Mouse (Mus musculus): Measurements from ENCODE around the gene Fbxo10.
"Not testable (repeated sequence)": the region's sequence is repeated elsewhere in the genome, so short reads cannot be mapped to it uniquely, and the experiment has no call there.

Gene Fbxo10

GRCm38 (mm10) chr4:45047286-45047887 lies 37.0 kb downstream of the Fbxo10 start:
- no peak for DNase-seq

GRCm38 (mm10) chr4:45046679-45047078 lies 37.7 kb downstream of the Fbxo10 start:
- DNase-seq: no peak

- peak; percentile 66 for DNase-seq
These were observed 43.6 kb downstream of the Fbxo10 start for GRCm38 (mm10) chr4:45040795-45041194.

- DNase-seq: not testable (repeated sequence)
These were observed 44.9 kb downstream of the Fbxo10 start for GRCm38 (mm10) chr4:45039546-45039945.

GRCm38 (mm10) chr4:45038879-45039278 lies 45.5 kb downstream of the Fbxo10 start:
- peak; percentile 39 for DNase-seq

- no peak for DNase-seq
These were observed 46.7 kb downstream of the Fbxo10 start for GRCm38 (mm10) chr4:45037455-45038410.

- DNase-seq: no peak
These were observed 47.8 kb downstream of the Fbxo10 start for GRCm38 (mm10) chr4:45036571-45036970.

GRCm38 (mm10) chr4:45036048-45036447 lies 48.4 kb downstream of the Fbxo10 start:
- DNase-seq: no peak

- peak; percentile 84 for DNase-seq
These were observed 49.4 kb downstream of the Fbxo10 start for GRCm38 (mm10) chr4:45034693-45035628.

- no peak for DNase-seq
These were observed 51.8 kb downstream of the Fbxo10 start for GRCm38 (mm10) chr4:45032586-45032985.

GRCm38 (mm10) chr4:45026459-45026858 lies 57.9 kb downstream of the Fbxo10 start:
- no peak for DNase-seq

- DNase-seq: no peak
These were observed 65.4 kb downstream of the Fbxo10 start for GRCm38 (mm10) chr4:45019009-45019408.

- peak; percentile 95 for DNase-seq
These were observed 65.9 kb downstream of the Fbxo10 start, which contains the start of gene Polr1e for GRCm38 (mm10) chr4:45018452-45018980. Polr1e (plus strand) TSS chr4:45018583.

- DNase-seq: peak; percentile 41
These were observed 68.8 kb downstream of the Fbxo10 start for GRCm38 (mm10) chr4:45015615-45016014.

- DNase-seq: no peak
These were observed 70.9 kb downstream of the Fbxo10 start for GRCm38 (mm10) chr4:45013537-45013936.

- no peak for DNase-seq
These were observed 71.4 kb downstream of the Fbxo10 start for GRCm38 (mm10) chr4:45013031-45013431.

GRCm38 (mm10) chr4:45012105-45012975 lies 72.1 kb downstream of the Fbxo10 start, which contains the start of gene Zbtb5:
Zbtb5 (minus strand) TSS chr4:45012412.
- DNase-seq: peak; percentile 100

- no peak for DNase-seq
These were observed 72.8 kb downstream of the Fbxo10 start for GRCm38 (mm10) chr4:45011581-45012104.

- DNase-seq: peak; percentile 40
These were observed 73.5 kb downstream of the Fbxo10 start for GRCm38 (mm10) chr4:45010806-45011415.

GRCm38 (mm10) chr4:45005452-45005851 lies 79.0 kb downstream of the Fbxo10 start:
- DNase-seq: peak; percentile 79

- DNase-seq: no peak
These were observed 84.4 kb downstream of the Fbxo10 start for GRCm38 (mm10) chr4:45000001-45000400.
